Mouse (Mus musculus): Measurements from ENCODE around the gene Ypel2.

DNA sequence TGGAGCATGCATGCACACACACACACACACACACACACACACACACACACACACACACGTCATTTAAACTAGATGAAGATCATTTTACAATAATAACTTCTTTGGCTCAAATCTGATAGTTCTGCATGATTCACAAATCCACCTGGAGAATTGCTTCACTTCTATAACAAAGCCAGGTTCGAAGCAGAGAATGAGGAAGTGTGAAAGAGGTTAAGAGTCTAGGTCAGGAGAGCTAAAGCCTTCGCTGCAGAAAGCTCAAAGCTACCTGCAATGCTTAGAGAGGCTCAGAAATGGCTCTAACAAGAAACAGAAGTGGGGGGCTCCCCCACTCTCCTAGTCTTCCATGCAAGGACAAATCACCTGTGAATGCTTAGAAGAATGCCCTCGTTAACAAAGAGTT is 24.6 kb upstream of the Ypel2 start:
- TF ChIP-seq CTCF (IDR thresholded peaks at IDR 0.05; ENCODE audit: low read depth, low read length) (no peak), GATA1 (IDR thresholded peaks at IDR 0.05; ENCODE audit: borderline replicate concordance, low read length) (no peak)

Measured in G1E (cell line).